Mouse (Mus musculus) liver, embryonic 16.5 days (tissue): ENCODE results near the gene Esyt2. TPM values are rescaled to one million over a fixed set of nuclear protein-coding genes. Genes with fewer than 3 reads are reported as not detected.

Experiments used
- ATAC-seq: fragments of 200-750 bp; cut with Nextera tagmentation; 2 replicates; pipeline ENCODE4 v1.8.0; 2017; ENCODE audit warnings: low read depth, mild to moderate bottlenecking, moderate number of reproducible peaks, moderate library complexity
- H3K27ac ChIP-seq: fragments of 300-500 bp; sonication (generic); 2 replicates; pipeline ENCODE4 v1.5.1; 2014; ENCODE audit warnings: mild to moderate bottlenecking, low read length
- H3K27me3 ChIP-seq: fragments of 300-500 bp; sonication (generic); 2 replicates; pipeline ENCODE4 v1.6.1; 2014; ENCODE audit warnings: low read depth, low read length, mixed read lengths; ENCODE audit not compliant: control insufficient read depth, insufficient read depth
- H3K36me3 ChIP-seq: fragments of 300-500 bp; sonication (generic); 2 replicates; pipeline ENCODE4 v1.6.1; 2014; ENCODE audit warnings: mild to moderate bottlenecking; ENCODE audit not compliant: control insufficient read depth, insufficient read depth
- H3K4me1 ChIP-seq: fragments of 300-500 bp; sonication (generic); 2 replicates; pipeline ENCODE4 v1.6.1; 2014; ENCODE audit warnings: low read depth, low read length, mixed read lengths; ENCODE audit not compliant: control insufficient read depth
- H3K4me2 ChIP-seq: fragments of 300-500 bp; sonication (generic); 2 replicates; pipeline ENCODE4 v1.6.1; 2014; ENCODE audit warnings: low read depth, low read length, mixed read lengths
- H3K4me3 ChIP-seq: fragments of 300-500 bp; sonication (generic); 2 replicates; pipeline ENCODE4 v1.5.1; 2014; ENCODE audit warnings: low read depth, mild to moderate bottlenecking, low read length
- H3K9ac ChIP-seq: fragments of 300-500 bp; sonication (generic); 2 replicates; pipeline ENCODE4 v1.6.1; 2014; ENCODE audit warnings: low read depth, low read length
- H3K9me3 ChIP-seq: fragments of 300-500 bp; sonication (generic); replicated peaks from 2 replicates; pipeline ENCODE4 v1.6.1; 2016; ENCODE audit warnings: low read length; ENCODE audit not compliant: control insufficient read depth
- WGBS: fragments of 180-500 bp; shearing (Covaris S2); extraction: QIAGEN DNeasy Blood & Tissue Kit; methylation state at CpG from one replicate; pipeline ENCODE4 v1.1.7; 2014; ENCODE audit not compliant: insufficient replicate concordance; 5-methylcytosine and 5-hydroxymethylcytosine counted together
- polyA plus RNA-seq: library from polyadenylated mRNA; unstranded; fragments of >200 nt; fragmentation: Nextera tagmentation; extraction: Ambion mirVana; gene quantifications from 2 replicates; pipeline ENCODE4 v1.2.1, GENCODE M21; 2015

Gene Esyt2
- polyA plus RNA-seq, 1 experiment from 2014 or later, result 9.4 TPM

- Histone ChIP-seq H3K36me3 (no peaks in the 10 kb centered on the region), H3K4me2 (no peak overlapping the region), H3K27me3 (no peaks in the 10 kb centered on the region), H3K4me3 (no peak overlapping the region), H3K27ac (no peak overlapping the region), H3K9ac (no peak overlapping the region), H3K4me1 (no peaks in the 10 kb centered on the region), H3K9me3 (no peaks in the 10 kb centered on the region)
- no peak for ATAC-seq
- 73% methylated on average over 2 of the region's 2 CpGs for WGBS
Measured at GRCm38 (mm10) chr12:116395312-116395711, 114.3 kb downstream of the Esyt2 start.

- no peak for ATAC-seq
- Histone ChIP-seq H3K9ac (no peak overlapping the region), H3K27ac (no peak overlapping the region), H3K9me3 (no peaks in the 10 kb centered on the region), H3K4me2 (no peak overlapping the region), H3K27me3 (no peaks in the 10 kb centered on the region), H3K4me1 (no peaks in the 10 kb centered on the region), H3K4me3 (no peak overlapping the region), H3K36me3 (no peaks in the 10 kb centered on the region)
- 50% methylated on average over 2 of the region's 2 CpGs for WGBS
Measured at GRCm38 (mm10) chr12:116396072-116396695, 115.2 kb downstream of the Esyt2 start.

GRCm38 (mm10) chr12:116404012-116404679 is 123.2 kb downstream of the Esyt2 start:
- H3K27ac ChIP-seq, result peak overlapping the region; percentile 71
- no peaks in the 10 kb centered on the region for H3K27me3 ChIP-seq
- peak overlapping the region; percentile 99 for H3K4me3 ChIP-seq
- peaks cover 21% of the 10 kb centered on the region for H3K4me1 ChIP-seq
- peak overlapping the region; percentile 78 for H3K4me2 ChIP-seq
- H3K36me3 ChIP-seq, result peaks cover 22% of the 10 kb centered on the region
- no peak for ATAC-seq
- no peaks in the 10 kb centered on the region; the same call in 1 of the 2 replicates for H3K9me3 ChIP-seq
- 84% methylated on average over 18 of the region's 18 CpGs for WGBS
- H3K9ac ChIP-seq, result peak overlapping the region; percentile 75

- Histone ChIP-seq H3K9ac (peak within 1 kb of the TSS; percentile 97), H3K27ac (peak within 1 kb of the TSS; percentile 85), H3K4me2 (peak within 1 kb of the TSS; percentile 78), H3K4me1 (peaks cover 21% of the 10 kb centered on the region), H3K27me3 (no peaks in the 10 kb centered on the region), H3K4me3 (peak within 1 kb of the TSS; percentile 99), H3K9me3 (no peaks in the 10 kb centered on the region; the same call in 1 of the 2 replicates), H3K36me3 (peaks cover 31% of the 10 kb centered on the region)
- WGBS, result under 1% methylated on average over 70 of the region's 72 CpGs
- peak; percentile 97 for ATAC-seq
Measured at GRCm38 (mm10) chr12:116405045-116405835, 124.2 kb downstream of the Esyt2 start, which contains the start of gene Ncapg2. TSS of gene Ncapg2 (plus strand) at chr12:116405402.

- no peaks in the 10 kb centered on the region; the same call in 1 of the 2 replicates for H3K9me3 ChIP-seq
- H3K4me3 ChIP-seq, result peak overlapping the region; percentile 99
- H3K4me1 ChIP-seq, result peaks cover 21% of the 10 kb centered on the region
- peak overlapping the region; percentile 85 for H3K27ac ChIP-seq
- no peaks in the 10 kb centered on the region for H3K27me3 ChIP-seq
- 7% methylated on average over 8 of the region's 8 CpGs for WGBS
- H3K9ac ChIP-seq, result peak overlapping the region; percentile 97
- H3K4me2 ChIP-seq, result peak overlapping the region; percentile 78
- ATAC-seq, result peak; percentile 12
- peaks cover 35% of the 10 kb centered on the region for H3K36me3 ChIP-seq
Measured at GRCm38 (mm10) chr12:116405836-116406155, 124.8 kb downstream of the Esyt2 start.

GRCm38 (mm10) chr12:116407883-116408282 is 126.9 kb downstream of the Esyt2 start:
- Histone ChIP-seq H3K9me3 (no peaks in the 10 kb centered on the region; the same call in 1 of the 2 replicates), H3K4me1 (peaks cover 21% of the 10 kb centered on the region), H3K36me3 (peaks cover 46% of the 10 kb centered on the region), H3K9ac (0 out of 2 replicates have a peak overlapping the region, but pooled peaks have one; percentile 28), H3K27me3 (no peaks in the 10 kb centered on the region), H3K4me3 (peak overlapping the region; percentile 38), H3K4me2 (peak overlapping the region; percentile 40), H3K27ac (no peak overlapping the region)
- ATAC-seq, result no peak
- WGBS, result 41% methylated on average over 5 of the region's 5 CpGs

GRCm38 (mm10) chr12:116414941-116415340 is 133.9 kb downstream of the Esyt2 start:
- 94% methylated on average over 4 of the region's 4 CpGs for WGBS
- no peak overlapping the region for H3K27ac ChIP-seq
- no peak overlapping the region for H3K4me3 ChIP-seq
- no peak overlapping the region for H3K4me2 ChIP-seq
- H3K9me3 ChIP-seq, result no peaks in the 10 kb centered on the region
- no peaks in the 10 kb centered on the region for H3K4me1 ChIP-seq
- H3K27me3 ChIP-seq, result no peaks in the 10 kb centered on the region
- no peak overlapping the region for H3K9ac ChIP-seq
- H3K36me3 ChIP-seq, result peaks cover 68% of the 10 kb centered on the region
- ATAC-seq, result no peak

- 81% methylated on average over 1 of the region's 1 CpGs for WGBS
Measured at GRCm38 (mm10) chr12:116416514-116416913, 135.5 kb downstream of the Esyt2 start.

More at GRCm38 (mm10) chr12:116416514-116416913, 135.5 kb downstream of the Esyt2 start:
- ATAC-seq, result no peak
- Histone ChIP-seq H3K9ac (no peak overlapping the region), H3K36me3 (peaks cover 63% of the 10 kb centered on the region), H3K4me3 (no peak overlapping the region), H3K4me2 (no peak overlapping the region), H3K27ac (no peak overlapping the region), H3K9me3 (no peaks in the 10 kb centered on the region), H3K4me1 (no peaks in the 10 kb centered on the region), H3K27me3 (no peaks in the 10 kb centered on the region)
